Mouse (Mus musculus) hindbrain, embryonic 10.5 days (tissue): ENCODE results near the gene Prkcz. TPM values are rescaled to one million over a fixed set of nuclear protein-coding genes. Genes with fewer than 3 reads are reported as not detected.

Experiments used
- DNase-seq: peaks from one replicate; pipeline ENCODE4 v3.0.0-alpha.2; 2017; ENCODE audit warnings: low spot score
- H3K27ac ChIP-seq: fragments of 300-500 bp; sonication (generic); 2 replicates; pipeline ENCODE4 v1.5.1; 2016; ENCODE audit warnings: mild to moderate bottlenecking, moderate library complexity
- H3K27me3 ChIP-seq: fragments of 300-500 bp; sonication (generic); 2 replicates; pipeline ENCODE4 v1.6.1; 2016; ENCODE audit warnings: mild to moderate bottlenecking; ENCODE audit not compliant: poor library complexity, insufficient read depth, severe bottlenecking
- H3K36me3 ChIP-seq: fragments of 300-500 bp; sonication (generic); 2 replicates; pipeline ENCODE4 v1.6.1; 2016; ENCODE audit warnings: mild to moderate bottlenecking, moderate library complexity
- H3K4me1 ChIP-seq: fragments of 300-500 bp; sonication (generic); replicated peaks from 2 replicates; pipeline ENCODE4 v1.6.1; 2016; ENCODE audit warnings: mild to moderate bottlenecking
- H3K4me3 ChIP-seq: fragments of 300-500 bp; sonication (generic); 2 replicates; pipeline ENCODE4 v1.5.1; 2016; ENCODE audit warnings: mild to moderate bottlenecking, moderate library complexity
- H3K9me3 ChIP-seq: fragments of 300-500 bp; sonication (generic); 2 replicates; pipeline ENCODE4 v1.6.1; 2016; ENCODE audit warnings: mild to moderate bottlenecking, moderate library complexity
- WGBS: fragments of 180-500 bp; shearing (Covaris S2); methylation state at CpG from one replicate; pipeline ENCODE4 v1.1.7; 2016; 5-methylcytosine and 5-hydroxymethylcytosine counted together
- polyA plus RNA-seq: library from polyadenylated mRNA; unstranded; fragments of >200 nt; fragmentation: Nextera tagmentation; extraction: Ambion mirVana; gene quantifications from 2 replicates; pipeline ENCODE4 v1.2.1, GENCODE M21; 2016

The Prkcz gene
- polyA plus RNA-seq, 1 experiment from 2014 or later = 19.3 TPM

DNA sequence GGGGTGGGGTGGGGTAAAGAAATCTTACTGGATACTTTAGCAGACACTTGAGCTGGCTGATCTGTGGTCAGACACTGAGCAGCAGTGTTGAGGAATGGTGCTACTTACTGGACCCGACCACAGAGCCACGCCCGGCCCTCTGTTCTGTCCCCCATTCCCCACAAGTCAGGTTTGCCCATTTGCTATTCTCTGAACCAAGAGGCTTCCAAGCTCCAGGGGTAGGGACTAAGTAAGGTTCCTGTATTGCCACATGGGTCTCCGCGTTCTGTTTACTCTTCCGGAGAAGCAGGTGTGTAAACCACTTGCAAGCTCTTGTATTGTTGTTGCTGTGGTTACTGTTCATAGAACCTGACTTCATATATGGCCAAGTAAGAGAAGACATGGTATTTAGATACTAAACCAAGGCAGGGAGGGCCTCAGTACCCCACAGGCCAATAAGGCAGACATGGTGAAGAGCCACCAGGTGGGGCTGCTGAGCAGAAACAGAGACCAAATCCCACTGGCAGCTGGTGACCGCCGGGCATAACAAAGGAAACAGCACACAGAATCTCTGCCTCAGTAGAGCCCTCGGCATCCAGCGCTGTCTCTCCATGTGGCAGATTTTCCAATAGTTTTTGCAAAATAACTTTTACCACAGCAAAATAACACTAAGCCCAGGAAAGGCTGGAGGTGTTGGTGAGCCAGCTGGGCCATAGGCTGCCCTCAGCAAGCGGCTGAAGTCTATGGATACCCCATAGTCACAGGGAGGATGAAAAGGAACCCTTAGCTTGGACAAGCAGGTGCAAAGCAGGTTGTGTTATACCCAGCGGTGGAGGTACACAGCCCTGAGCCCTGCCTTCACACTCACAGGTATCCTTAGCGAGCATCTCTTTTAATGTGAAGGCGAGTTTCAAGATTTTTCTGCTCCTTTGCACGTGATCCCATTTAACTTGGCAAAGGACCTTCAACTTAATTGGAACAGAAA lies 40.6 kb downstream of the Prkcz start:
- peak; percentile 81 for DNase-seq
- Histone ChIP-seq H3K9me3 (no peaks in the 10 kb centered on the region), H3K36me3 (no peaks in the 10 kb centered on the region), H3K4me1 (peaks cover 39% of the 10 kb centered on the region), H3K4me3 (no peak overlapping the region), H3K27ac (peak overlapping the region; percentile 87), H3K27me3 (peaks cover 6% of the 10 kb centered on the region; the same call in 1 of the 2 replicates)
- WGBS = 56% methylated on average over 15 of the region's 15 CpGs

DNA sequence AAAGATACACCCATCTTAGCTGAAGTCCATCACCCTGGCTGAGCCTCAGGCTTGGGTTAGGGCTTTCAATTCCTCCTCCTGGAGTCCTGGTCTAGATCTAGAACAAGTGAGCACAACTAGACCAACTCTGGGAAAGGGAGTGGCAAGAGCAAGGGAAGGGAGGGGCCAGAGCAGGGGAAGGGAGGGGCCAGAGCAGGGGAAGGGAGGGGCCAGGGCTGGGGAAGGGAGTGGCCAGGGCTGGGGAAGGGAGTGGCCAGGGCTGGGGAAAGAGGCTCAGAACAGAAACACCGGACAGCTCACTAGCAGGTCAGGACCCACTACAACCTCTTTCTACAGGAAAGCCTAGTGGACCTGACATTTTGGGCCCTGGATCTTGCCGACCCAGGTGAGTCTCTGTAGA lies 42.9 kb downstream of the Prkcz start:
- Histone ChIP-seq H3K4me1 (peaks cover 18% of the 10 kb centered on the region), H3K27ac (no peak overlapping the region), H3K36me3 (no peaks in the 10 kb centered on the region), H3K9me3 (no peaks in the 10 kb centered on the region), H3K27me3 (peaks cover 6% of the 10 kb centered on the region; the same call in 1 of the 2 replicates), H3K4me3 (no peak overlapping the region)
- DNase-seq = no peak
- 40% methylated on average over 2 of the region's 2 CpGs for WGBS

DNA sequence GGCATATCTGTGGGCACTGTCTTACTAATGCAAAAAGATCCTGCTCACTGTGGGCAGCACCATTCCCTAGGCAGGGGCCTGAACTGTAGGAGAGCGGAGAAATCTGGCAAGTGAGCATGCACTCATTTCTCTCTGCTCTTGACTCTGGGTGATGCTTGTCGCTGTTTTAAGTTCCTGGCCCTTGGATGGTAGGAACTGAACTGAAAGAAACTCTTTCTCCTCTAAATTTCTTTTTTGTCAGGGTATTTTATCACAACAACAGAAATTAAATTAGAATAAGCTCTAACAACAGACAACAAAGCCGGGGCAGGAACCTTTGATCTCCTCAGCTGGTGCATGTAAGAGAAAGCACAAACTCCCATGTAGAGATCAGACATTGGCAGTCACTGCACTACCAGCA lies 46.1 kb downstream of the Prkcz start:
- Histone ChIP-seq H3K27me3 (no peaks in the 10 kb centered on the region), H3K27ac (no peak overlapping the region), H3K9me3 (no peaks in the 10 kb centered on the region), H3K4me3 (no peak overlapping the region), H3K36me3 (no peaks in the 10 kb centered on the region), H3K4me1 (no peaks in the 10 kb centered on the region)
- no peak for DNase-seq
- 91% methylated on average over 3 of the region's 3 CpGs for WGBS

DNA sequence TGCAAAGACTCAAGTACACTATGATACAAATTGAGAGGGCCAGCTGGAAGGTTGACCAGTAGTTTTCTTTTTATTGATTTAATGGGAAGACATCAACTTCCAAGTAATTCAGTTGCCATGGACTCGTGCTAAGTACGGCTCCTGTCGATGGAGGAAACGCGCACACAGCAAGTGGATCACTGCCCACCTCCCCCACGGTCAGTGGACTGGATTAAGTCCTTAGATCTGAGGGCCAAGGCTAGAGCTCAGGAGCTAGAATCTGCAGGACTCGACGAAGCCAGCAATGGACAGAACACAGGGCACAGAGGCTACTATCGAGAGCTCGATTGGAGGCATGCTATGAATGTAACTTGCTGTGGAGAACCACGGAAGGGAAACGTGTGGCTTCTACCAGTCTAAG lies 52.5 kb downstream of the Prkcz start:
- WGBS = 91% methylated on average over 12 of the region's 12 CpGs
- H3K27me3 ChIP-seq = peaks cover 10% of the 10 kb centered on the region; the same call in 1 of the 2 replicates
- no peak overlapping the region for H3K27ac ChIP-seq

DNA sequence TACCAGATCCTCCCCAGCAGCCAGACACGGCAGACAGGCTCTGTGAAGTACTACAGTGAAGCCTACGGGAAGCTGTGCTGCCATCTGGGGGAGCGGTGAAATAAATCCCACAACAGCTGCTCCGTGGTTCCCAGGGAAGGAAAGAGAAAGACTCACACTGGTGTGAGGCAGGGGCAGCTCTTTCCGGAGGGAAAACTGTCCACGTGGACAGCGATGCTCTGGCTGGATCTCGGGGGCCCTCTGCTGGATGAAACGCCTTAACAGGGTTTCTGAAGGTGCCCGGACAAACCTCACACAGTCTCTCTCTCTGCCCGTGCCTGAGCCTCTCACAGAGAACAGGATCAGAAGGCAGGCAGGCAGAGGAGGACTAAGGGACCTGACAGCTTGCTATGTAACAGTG lies 53.1 kb downstream of the Prkcz start:
- no peaks in the 10 kb centered on the region for H3K36me3 ChIP-seq
- H3K27me3 ChIP-seq = peaks cover 10% of the 10 kb centered on the region; the same call in 1 of the 2 replicates
- no peaks in the 10 kb centered on the region for H3K9me3 ChIP-seq
- peaks cover 34% of the 10 kb centered on the region for H3K4me1 ChIP-seq
- H3K27ac ChIP-seq = peak overlapping the region; percentile 84
- H3K4me3 ChIP-seq = peak overlapping the region; percentile 28
- peak; percentile 87 for DNase-seq
- WGBS = 4% methylated on average over 11 of the region's 11 CpGs

More for the DNA sequence above, 52.5 kb downstream of the Prkcz start:
- no peak overlapping the region for H3K4me3 ChIP-seq
- no peak for DNase-seq
- H3K36me3 ChIP-seq = no peaks in the 10 kb centered on the region
- no peaks in the 10 kb centered on the region for H3K9me3 ChIP-seq
- H3K4me1 ChIP-seq = peaks cover 34% of the 10 kb centered on the region

DNA sequence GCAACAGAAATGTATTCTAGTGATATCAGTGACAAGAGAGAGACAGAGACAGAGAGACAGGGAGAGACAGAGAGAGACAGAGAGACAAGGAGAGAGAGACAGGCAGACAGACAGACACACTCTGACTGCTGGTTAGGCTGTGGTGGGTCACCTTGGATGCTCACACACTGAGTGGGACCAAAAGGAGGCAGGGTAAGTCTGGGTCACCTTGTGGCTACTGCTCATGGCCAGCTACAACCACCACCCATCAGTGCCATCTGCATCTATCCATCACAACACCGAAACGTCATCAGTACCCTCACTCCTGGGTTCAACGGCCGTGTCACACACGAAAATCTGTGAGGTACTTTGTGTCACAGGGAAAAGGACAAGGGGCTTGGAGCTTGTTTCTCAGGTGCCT lies 53.6 kb downstream of the Prkcz start:
- peak overlapping the region; percentile 28 for H3K4me3 ChIP-seq
- no peaks in the 10 kb centered on the region for H3K9me3 ChIP-seq
- DNase-seq = no peak
- H3K27ac ChIP-seq = peak overlapping the region; percentile 84
- H3K27me3 ChIP-seq = peaks cover 10% of the 10 kb centered on the region; the same call in 1 of the 2 replicates
- no peaks in the 10 kb centered on the region for H3K36me3 ChIP-seq
- 87% methylated on average over 5 of the region's 5 CpGs for WGBS
- H3K4me1 ChIP-seq = peaks cover 34% of the 10 kb centered on the region

DNA sequence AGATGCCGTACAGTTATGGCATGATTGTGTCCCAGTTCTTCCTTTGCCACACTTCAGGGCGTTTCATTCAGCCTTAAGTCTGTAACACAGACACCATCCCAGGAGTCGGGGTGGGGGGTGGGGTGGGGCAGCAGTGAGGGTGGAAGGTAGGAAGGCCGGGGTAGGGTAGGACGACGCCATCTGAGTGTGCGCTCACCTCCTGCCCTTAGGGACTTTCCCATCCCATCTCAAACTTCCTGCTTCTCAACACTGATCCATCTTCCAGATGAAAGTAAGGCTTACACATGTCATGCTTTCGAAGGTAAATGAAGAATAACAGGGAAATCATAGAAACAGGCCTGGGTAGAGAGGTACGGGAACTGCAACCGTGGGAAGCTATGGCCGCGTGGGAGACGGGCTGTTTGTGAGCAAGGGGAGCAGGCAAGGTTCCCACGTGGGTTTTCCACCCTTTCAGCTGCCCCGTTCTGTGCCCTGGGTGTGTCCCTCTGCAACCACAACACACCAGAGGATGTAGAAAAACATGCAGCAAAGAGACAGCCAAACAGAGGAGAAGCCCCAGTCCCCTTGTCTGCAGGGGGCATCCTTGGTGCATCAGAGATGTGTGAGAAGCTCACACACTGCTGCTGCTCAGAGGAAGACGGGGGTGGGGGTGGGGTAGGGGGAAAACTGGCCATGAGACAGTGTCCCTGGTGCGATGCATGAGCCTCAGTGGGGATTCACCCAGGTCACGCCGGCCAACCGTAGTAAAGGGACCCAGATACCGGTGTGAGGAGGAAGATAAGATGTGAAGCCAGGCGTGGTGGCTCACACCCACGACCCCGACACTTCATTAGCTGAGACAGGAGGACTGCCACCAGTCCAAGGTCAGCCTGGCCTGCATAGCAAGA lies 54.6 kb downstream of the Prkcz start:
- no peaks in the 10 kb centered on the region for H3K9me3 ChIP-seq
- no peak overlapping the region for H3K4me3 ChIP-seq
- H3K27me3 ChIP-seq = peaks cover 10% of the 10 kb centered on the region; the same call in 1 of the 2 replicates
- no peaks in the 10 kb centered on the region for H3K36me3 ChIP-seq
- WGBS = 72% methylated on average over 24 of the region's 24 CpGs
- no peak for DNase-seq
- peaks cover 40% of the 10 kb centered on the region for H3K4me1 ChIP-seq
- H3K27ac ChIP-seq = peak overlapping the region; percentile 40; the same call in 1 of the 2 replicates

DNA sequence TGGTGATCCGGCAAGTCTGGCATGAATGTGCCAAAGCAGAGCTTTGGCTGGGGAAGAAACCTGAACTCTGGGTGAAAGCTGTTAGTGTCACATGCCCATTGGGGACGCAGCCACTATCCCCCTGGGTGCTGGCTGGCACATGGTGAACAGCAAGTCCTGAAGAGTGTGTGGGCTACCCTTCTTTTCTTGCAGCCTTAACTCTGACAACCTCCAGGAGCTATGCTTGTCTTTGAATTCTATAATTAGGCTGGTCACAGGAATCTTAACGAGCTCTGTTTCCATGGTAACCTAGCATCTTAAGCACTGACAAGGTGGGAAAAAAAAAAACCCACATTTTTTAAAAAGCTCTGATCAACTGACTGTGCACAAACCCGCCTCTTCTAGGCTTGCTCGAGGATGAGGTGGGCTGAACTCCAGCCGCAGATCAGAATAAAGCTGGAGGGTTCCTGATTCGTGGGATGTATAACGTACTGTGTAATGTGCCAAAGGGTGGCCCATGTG lies 55.6 kb downstream of the Prkcz start:
- Histone ChIP-seq H3K27ac (no peak overlapping the region), H3K4me1 (peaks cover 50% of the 10 kb centered on the region), H3K9me3 (no peaks in the 10 kb centered on the region), H3K27me3 (peaks cover 10% of the 10 kb centered on the region; the same call in 1 of the 2 replicates), H3K4me3 (no peak overlapping the region), H3K36me3 (no peaks in the 10 kb centered on the region)
- 71% methylated on average over 8 of the region's 8 CpGs for WGBS
- no peak for DNase-seq

DNA sequence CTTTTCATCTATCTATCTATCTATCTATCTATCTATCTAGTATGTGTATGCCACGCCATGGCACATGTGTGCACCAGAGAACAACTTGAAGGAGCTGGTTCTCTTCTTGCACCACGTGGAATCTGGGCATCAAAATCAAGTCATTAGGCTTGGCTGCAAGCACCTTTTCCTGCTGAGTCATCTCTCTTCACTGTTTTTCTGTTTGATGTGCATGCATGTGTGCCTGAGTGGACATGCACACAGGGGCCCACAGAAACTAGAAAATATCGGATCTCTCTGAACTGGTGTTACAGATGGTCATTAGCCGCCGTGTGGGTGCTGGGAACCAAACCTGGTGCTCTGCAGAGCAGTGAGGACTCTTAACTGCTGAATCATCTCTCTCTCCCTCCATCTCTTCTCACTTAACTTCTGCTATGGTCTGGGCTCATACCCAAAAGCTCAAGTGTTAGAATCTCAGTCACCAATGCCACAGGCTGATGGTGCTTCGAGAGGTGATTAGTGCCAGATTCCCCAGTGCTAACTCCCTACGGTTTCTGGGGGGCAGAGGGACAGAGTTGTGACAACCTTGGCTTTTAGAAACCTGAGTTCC lies 56.6 kb downstream of the Prkcz start:
- Histone ChIP-seq H3K9me3 (no peaks in the 10 kb centered on the region), H3K4me3 (no peak overlapping the region), H3K4me1 (peaks cover 57% of the 10 kb centered on the region), H3K27me3 (peaks cover 10% of the 10 kb centered on the region; the same call in 1 of the 2 replicates), H3K27ac (no peak overlapping the region), H3K36me3 (no peaks in the 10 kb centered on the region)
- 89% methylated on average over 7 of the region's 7 CpGs for WGBS
- DNase-seq = no peak

DNA sequence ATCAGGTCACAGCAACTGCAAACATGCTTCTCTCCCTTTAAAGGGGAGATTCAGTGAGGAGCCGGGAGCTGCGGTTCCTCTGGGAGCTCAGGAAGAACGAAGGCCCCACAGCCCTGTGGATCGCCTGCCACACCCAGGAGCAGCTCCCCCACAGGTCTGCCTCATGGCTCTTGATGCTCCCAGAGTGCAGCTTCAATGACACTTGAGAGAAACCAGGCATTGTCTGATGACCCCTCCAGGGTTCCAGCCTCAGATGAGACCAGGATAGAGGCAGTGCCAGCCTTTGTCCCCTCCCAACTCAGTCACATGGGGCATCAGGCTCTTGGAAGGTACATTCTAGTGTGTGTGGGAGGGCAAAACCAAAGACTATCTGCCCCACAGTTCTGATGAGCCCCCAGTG lies 59.2 kb downstream of the Prkcz start:
- Histone ChIP-seq H3K27ac (0 out of 2 replicates have a peak overlapping the region, but pooled peaks have one; percentile 23), H3K4me1 (peaks cover 42% of the 10 kb centered on the region), H3K4me3 (no peak overlapping the region), H3K9me3 (no peaks in the 10 kb centered on the region), H3K27me3 (no peaks in the 10 kb centered on the region), H3K36me3 (no peaks in the 10 kb centered on the region)
- no peak for DNase-seq
- 69% methylated on average over 4 of the region's 4 CpGs for WGBS

DNA sequence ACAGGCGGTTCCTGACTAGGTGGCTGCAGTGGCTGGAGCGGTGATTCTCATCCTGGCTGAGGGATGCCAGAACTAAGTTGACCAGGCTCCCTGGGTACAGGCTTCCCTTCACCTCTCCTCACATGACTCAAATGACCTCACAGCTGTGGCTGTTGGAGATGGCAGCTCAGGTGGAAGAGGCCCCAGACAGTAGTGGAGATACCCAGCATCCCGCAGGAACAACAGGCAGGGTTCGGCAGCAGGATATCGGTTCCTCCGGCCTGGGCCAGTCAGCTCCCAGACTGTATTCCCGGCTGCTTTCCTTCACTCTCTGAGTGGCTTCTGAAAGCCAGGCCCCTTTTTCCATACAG lies 60.1 kb downstream of the Prkcz start:
- Histone ChIP-seq H3K4me3 (no peak overlapping the region), H3K27ac (no peak overlapping the region), H3K4me1 (peaks cover 33% of the 10 kb centered on the region), H3K9me3 (no peaks in the 10 kb centered on the region), H3K27me3 (no peaks in the 10 kb centered on the region), H3K36me3 (no peaks in the 10 kb centered on the region)
- WGBS = 93% methylated on average over 7 of the region's 7 CpGs
- no peak for DNase-seq

DNA sequence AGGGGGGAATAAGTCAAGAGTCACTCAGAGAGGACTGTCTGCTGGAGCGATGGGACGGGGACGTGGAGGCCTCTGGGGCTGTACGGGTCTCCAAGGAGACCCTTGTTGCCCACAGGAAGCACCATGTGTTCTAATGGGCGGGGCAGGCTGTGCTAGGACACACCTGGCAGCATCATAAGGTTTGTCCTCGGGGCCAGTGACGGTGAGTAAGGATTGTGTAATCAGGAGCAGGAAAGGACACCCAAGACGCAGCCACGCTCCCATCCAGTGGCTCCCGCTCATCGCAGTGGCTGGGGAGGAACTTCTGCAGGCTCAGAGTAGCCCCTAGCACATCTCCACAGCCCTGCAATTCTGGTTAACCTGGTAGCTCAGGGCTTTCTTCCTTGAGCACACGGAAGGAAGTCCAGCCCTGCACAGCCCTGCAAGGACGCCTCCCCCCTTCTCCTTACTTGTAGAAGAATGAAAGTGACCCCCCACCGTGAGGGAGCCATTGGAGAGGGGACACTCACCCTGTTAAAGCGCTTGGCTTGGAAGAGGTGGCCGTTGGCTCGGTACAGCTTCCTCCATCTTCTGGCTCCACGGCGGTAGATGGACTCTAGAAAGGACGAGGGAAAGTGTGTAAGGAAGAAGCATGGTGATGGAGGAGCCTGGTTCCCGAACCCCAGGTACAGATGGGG lies 60.6 kb downstream of the Prkcz start:
- WGBS = 81% methylated on average over 21 of the region's 21 CpGs
- H3K4me3 ChIP-seq = no peak overlapping the region
- no peaks in the 10 kb centered on the region for H3K9me3 ChIP-seq
- no peaks in the 10 kb centered on the region for H3K27me3 ChIP-seq
- peak overlapping the region; percentile 59 for H3K27ac ChIP-seq
- no peaks in the 10 kb centered on the region for H3K36me3 ChIP-seq
- DNase-seq = no peak
- peaks cover 28% of the 10 kb centered on the region for H3K4me1 ChIP-seq
